Mouse (Mus musculus): ENCODE results near the gene Fbxw4.

Gene Fbxw4

DNA sequence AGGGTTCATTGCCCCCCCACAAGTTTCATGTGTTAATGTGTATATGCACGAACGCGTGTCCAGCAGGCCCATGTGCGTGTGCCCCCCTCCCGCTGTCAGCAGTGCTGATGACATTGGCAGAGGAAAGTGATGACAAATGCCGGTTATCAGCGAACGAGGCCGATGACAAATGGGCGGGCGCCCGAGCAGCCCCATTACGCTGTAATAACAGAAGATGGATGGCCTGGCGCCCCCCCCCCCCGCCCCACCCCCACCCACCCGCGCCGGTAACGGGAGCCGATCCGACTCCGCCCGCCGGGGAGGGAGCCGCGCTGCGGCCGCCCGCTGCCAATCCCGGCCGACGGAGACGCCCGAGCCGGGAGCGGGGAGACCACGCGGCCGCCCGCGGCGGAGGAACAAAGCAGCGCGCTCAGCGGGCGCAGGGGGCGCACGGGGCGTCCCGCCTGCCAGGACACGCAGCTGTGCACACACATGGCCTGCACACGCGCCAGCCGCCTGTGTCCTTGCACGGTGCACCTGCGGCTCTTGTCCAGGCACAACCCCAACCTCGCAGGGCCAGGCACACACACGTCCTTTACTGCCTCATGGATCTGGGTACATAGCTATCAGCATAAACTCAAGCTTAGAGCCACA is 118.6 kb downstream of the Fbxw4 start:
- DNase-seq (ENCODE audit: low read depth, low spot score): peak; percentile 67

DNA sequence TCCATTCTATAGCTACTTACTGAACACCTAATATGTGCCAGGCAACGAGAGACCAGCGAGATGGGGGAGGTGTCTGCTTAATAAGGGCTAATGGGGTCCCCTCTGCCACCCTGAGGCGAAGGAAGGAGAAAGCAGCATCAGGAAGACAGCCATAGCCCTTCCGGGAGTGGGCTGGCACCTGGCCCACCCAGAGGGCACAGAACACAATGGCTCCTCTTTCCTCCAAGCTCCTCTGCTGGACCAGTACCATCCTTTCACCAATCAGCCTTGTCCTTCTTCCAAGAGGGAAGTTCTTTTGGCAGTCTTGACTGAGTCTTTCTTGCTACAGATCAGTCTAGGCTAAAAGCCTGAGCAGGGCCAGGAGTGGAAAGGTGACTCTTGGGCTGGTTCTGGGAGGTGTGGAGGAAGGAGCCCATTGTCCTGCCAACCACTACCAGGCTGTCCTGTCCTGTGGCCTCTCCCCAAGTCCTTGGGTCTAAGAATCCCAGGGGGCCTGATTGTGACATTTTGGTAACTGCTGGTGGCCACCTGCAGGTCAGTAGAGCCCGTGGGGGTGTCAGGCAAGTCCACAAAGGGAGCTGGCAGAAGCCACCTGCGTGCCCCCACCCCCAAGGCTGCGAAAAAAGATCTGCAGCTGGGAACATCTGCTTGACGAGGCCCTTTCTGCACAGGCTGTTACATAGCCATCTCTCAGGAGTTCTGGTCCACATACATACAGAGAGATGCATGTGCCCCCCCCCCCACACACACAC is 119.3 kb downstream of the Fbxw4 start:
- no peak for DNase-seq (ENCODE audit: low read depth, low spot score)

DNA sequence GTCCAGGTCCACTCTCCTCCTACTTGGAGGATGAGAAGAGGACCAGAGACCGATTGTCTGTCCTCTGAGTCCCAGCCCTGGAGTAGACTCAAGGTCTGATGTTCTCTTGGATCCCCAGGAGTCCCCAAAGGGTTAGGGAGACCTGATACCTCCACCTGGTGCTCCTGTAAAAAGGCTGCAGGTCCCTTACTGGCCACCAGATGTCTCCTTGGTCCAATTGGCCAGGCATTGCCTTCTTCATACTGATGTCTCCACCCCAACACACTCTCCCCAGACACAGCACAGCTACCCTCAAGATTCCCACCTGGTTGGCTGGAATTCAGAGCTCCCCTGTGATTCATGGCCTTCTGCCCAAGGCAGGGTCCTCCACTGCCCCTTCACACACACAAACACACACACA is 122.6 kb downstream of the Fbxw4 start:
- DNase-seq (ENCODE audit: low read depth, low spot score): peak; percentile 79

DNA sequence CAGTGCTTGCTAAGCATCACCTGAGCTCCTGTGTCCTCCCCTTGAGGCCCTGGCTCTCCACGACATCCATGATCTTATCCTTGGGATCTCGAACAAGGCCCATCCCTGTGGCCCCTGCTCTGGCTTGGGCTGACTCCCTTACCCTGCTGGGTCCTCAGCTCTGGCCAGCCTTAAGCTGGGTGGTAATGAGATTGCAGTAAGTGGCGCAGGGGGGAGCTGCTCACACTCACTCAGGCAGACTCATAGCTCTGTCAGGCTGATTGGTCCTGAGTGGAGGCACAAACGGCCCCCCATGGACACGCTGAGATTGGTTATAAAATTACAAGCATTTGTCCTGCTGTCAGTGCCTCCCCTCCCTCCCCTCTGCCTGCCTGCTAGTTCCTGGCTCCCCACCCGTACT is 124.2 kb downstream of the Fbxw4 start:
- DNase-seq (ENCODE audit: low read depth, low spot score): no peak

DNA sequence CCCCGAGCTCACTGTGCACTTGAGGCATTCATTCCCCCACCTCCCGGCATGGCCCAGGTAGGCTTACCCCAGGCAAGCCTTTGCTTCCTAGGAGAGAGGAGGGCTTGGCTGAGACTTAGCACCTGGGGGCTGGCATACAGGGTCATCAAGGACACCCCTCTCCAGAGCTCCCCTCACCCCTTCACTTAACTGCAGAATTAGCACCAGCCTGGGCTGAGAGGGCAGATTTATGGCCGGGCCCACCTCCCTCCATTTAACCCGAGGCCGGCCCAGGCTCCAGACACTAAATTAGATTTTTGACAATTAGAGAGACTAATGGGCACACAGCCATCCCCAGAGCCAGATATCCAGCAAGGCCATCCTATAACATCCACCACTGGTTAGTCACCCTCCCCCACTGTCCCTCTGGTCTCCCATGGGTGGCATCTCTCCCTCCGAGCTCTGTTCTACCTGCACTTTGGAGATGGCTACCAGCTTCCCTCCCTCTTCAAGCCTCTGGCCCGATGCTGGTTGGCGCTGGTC is 124.8 kb downstream of the Fbxw4 start:
- DNase-seq (ENCODE audit: low read depth, low spot score): no peak

DNA sequence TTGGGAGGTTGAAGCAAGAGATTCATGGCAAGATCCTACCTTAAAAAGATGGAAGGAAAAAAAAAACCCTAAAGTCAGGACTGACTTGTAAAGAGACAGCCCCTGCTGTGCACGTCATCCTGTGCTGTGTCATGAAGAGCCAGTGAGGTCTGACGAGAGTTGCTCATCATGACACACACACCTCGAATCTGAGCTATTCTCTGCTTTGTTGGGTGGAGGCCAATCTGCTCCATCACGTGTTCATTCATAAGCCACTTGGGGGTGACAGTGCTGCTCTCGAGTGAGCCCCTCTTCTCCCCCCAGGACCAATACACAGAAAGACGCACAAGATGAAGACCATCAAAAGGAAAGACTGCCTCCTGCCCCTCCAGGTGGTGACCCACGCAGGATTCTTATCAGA is 126.5 kb downstream of the Fbxw4 start:
- DNase-seq (ENCODE audit: low read depth, low spot score): no peak

DNA sequence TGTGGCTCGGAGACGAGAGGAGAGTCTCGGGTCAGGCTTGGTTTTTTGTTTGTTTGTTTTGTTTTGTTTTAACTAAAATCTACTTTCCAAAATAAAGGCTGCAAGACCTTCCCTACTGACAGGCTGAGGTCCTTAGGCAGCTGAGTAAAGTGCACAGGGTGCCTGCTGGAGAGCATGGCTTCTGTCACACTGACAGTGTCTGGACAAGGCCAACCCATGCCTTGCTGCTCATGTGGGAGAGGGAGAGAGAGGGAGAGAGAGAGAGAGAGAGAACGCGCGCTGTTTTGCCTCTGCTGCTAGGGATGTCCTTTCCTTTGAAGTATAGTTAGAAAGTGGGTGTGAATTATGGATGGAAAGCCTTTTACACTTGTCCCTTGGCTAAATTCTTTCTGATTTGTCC is 128.6 kb downstream of the Fbxw4 start:
- no peak for DNase-seq (ENCODE audit: low read depth, low spot score)

DNA sequence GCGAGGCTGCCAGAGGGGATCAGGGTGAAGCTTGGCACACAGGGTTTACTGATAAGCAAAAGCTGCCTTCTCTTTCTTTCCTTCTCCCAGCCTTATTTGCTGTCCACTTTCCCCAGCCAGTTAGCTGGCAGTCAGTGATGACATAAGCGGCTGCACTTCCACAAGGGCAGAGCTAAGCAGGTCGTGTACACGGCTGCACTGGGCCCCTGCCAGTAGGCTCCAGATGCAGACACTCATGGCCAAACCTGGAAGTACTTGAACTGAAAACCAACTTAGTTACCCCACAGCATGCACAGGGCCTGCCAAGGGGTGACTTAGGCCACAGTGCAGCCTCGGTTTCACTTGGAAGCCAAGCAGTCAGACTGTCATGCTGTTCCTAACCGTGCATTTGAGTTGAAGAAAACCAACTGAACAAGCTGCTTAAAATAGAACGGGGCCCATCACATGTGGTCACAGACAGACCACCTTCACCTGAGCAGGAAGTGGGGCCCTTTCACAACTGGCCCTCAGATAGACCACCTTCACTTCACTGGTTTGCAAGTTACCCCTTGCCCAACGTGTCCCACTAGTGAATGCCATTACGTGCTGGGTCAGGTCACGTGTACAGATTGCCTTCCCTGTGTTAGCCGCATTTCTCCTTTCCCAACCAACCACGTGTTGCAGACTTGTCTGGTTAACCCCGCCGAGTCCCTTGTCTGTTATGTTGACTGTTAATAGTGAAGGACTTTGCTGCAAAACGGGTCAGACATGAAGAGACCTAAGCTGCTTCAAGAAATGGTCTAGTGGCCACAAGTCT is 129.7 kb downstream of the Fbxw4 start:
- DNase-seq (ENCODE audit: low read depth, low spot score): no peak

DNA sequence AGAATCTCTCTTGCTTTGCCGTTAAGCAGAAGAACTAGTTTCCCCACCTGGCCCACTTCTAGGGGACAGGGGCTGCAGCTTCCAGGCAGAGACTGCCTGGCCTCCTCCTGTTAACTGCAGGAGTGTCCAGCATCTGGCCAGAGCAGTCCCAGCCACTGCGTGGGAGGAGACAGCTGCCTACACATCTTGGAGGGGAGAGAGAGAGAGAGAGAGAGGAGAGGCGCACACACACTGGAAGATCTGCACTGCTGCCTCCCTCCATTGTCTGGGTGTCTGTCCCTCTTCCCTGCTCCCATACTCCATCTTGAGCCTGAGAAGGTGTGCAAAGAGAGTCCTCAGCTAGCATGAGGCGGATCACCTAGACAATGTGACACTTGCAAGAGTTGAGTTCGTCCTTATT is 130.8 kb downstream of the Fbxw4 start:
- DNase-seq (ENCODE audit: low read depth, low spot score): no peak

All from ZHBTc4 (cell line).